Mouse (Mus musculus): ENCODE measurements around the gene Gm47283. TPM values are rescaled to one million over a fixed set of nuclear protein-coding genes. Genes with fewer than 3 reads are reported as not detected.
"Not testable (repeated sequence)": the region's sequence is repeated elsewhere in the genome, so short reads cannot be mapped to it uniquely, and the experiment has no call there.

Gm47283 gene
- not detected in 2 replicates for polyA plus RNA-seq (2015; fragmentation: Nextera tagmentation; extraction: Ambion mirVana)

- H3K4me1 ChIP-seq; ATAC-seq (ENCODE audit: borderline replicate concordance, extremely low read depth, low FRiP score, low TSS enrichment); H3K9ac ChIP-seq; H3K36me3 ChIP-seq; H3K4me2 ChIP-seq; H3K27me3 ChIP-seq; H3K9me3 ChIP-seq; H3K4me3 ChIP-seq; H3K27ac ChIP-seq: not testable (repeated sequence)
- WGBS: no CpG with 5 or more reads among the region's 48 CpGs
Observed at GRCm38 (mm10) chrY:90784438-90784837, at the start of gene Gm47283. Gene Gm47283, plus strand, starts transcription at chrY:90784738.

- not testable (repeated sequence) for H3K4me1 ChIP-seq; H3K4me2 ChIP-seq; H3K9ac ChIP-seq; H3K4me3 ChIP-seq; H3K27me3 ChIP-seq; H3K27ac ChIP-seq; ATAC-seq (ENCODE audit: borderline replicate concordance, extremely low read depth, low FRiP score, low TSS enrichment)
- Histone ChIP-seq H3K9me3 (peaks cover 17% of the 10 kb centered on the region; the same call in 1 of the 2 replicates), H3K36me3 (peaks cover 18% of the 10 kb centered on the region)
- 81% methylated on average over 5 of the region's 5 CpGs for WGBS
Observed at GRCm38 (mm10) chrY:90735181-90735895, 49.2 kb upstream of the Gm47283 start.

GRCm38 (mm10) chrY:90736217-90737000, 48.1 kb upstream of the Gm47283 start:
- ATAC-seq (ENCODE audit: borderline replicate concordance, extremely low read depth, low FRiP score, low TSS enrichment); H3K4me3 ChIP-seq; H3K9ac ChIP-seq; H3K27ac ChIP-seq; H3K4me1 ChIP-seq; H3K4me2 ChIP-seq; H3K27me3 ChIP-seq: not testable (repeated sequence)
- 60% methylated on average over 5 of the region's 9 CpGs for WGBS
- Histone ChIP-seq H3K36me3 (peaks cover 24% of the 10 kb centered on the region), H3K9me3 (peaks cover 19% of the 10 kb centered on the region)

DNA sequence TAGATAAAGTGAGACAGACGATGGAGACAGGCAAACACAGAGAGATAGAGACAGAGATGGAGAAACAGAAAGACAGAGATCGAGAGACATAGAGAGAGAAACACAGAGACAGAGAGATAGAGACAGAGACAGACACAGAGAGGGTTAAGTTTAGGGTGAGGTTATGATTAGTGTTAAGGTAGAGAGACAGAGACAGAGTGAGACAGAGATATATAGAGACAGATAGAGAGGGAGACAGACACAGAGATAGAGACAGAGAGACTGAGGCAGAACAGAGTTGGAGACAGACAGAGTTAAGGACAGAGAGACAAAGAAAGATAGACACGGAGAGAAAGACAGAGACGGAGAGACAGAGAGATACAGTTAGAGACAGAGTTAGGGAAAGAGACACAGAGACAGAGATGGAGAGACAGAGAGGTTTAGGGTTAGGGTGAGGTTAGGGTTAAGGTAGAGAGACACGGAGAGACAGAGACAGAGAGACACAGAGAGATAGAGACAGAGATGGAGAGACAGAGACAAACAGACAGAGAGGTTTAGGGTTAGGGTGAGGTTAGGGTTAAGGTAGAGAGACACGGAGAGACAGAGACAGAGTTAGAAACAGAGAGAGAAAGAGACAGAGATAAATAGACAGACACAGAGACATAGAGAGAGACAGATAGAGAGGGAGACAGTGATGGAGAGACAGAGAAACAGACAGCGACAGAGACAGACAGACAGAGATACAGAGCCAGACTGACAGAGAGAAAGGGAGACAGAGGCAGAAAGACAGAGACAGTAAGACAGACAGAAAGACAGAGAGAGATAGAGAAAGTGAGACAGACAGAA, 46.7 kb upstream of the Gm47283 start:
- Histone ChIP-seq H3K36me3 (peaks cover 38% of the 10 kb centered on the region), H3K27ac (no peak overlapping the region), H3K4me2 (no peak overlapping the region), H3K27me3 (no peaks in the 10 kb centered on the region), H3K9ac (no peak overlapping the region), H3K9me3 (peaks cover 33% of the 10 kb centered on the region), H3K4me3 (no peak overlapping the region), H3K4me1 (no peaks in the 10 kb centered on the region)
- ATAC-seq (ENCODE audit: borderline replicate concordance, extremely low read depth, low FRiP score, low TSS enrichment): no peak
- WGBS: 54% methylated on average over 4 of the region's 7 CpGs

DNA sequence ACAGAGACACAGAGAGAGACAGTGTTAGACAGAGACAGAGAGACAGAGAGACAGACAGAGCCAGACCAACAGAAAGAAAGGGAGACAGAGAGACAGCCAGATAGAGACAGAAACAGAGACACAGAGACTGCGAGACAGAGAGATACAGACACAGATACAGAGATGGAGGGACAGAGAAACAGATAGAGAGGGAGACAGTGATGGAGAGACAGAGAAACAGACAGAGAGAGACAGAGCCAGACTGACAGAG, 46.2 kb upstream of the Gm47283 start:
- Histone ChIP-seq H3K4me3 (no peak overlapping the region), H3K9ac (no peak overlapping the region), H3K9me3 (peaks cover 35% of the 10 kb centered on the region), H3K36me3 (peaks cover 39% of the 10 kb centered on the region), H3K27me3 (no peaks in the 10 kb centered on the region), H3K4me2 (no peak overlapping the region), H3K4me1 (no peaks in the 10 kb centered on the region), H3K27ac (no peak overlapping the region)
- WGBS: 86% methylated on average over 1 of the region's 1 CpGs
- ATAC-seq (ENCODE audit: borderline replicate concordance, extremely low read depth, low FRiP score, low TSS enrichment): no peak

DNA sequence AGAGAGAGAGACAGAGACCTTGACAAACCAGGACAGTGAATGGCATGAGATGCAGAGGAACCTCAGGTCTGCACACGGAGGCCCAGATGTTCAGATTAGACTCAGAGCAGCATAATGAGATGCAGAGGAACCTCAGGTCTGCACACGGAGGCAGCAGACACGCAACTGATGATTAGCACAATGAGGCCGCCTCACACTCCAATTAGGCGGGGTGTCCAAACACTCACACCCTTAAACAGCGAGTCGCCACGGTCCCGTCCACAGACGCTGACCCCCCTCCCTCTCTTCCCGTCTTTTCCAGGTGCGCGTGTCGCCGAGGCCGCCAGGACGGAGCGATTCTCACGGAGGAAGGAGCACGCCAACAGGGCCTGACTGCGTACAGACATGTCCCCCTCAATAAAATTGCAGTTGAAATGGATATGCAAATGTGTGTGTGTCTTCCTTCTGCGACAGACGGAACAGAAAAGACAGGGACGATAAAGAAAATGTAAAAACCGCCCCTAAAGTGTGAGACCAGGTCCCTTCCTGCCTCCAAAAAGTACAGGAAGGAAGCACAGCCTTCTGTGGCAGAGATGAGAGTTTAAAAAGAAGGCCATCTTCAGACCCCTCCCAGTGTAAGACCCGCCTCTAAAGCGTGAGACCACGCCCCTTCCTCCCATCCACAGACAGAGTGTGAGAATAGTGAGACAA, 45.6 kb upstream of the Gm47283 start:
- not testable (repeated sequence) for H3K4me3 ChIP-seq, H3K27ac ChIP-seq, H3K4me1 ChIP-seq, H3K27me3 ChIP-seq, H3K4me2 ChIP-seq, H3K9ac ChIP-seq
- 70% methylated on average over 28 of the region's 28 CpGs for WGBS
- H3K36me3 ChIP-seq: peaks cover 39% of the 10 kb centered on the region
- H3K9me3 ChIP-seq: peaks cover 35% of the 10 kb centered on the region
- ATAC-seq (ENCODE audit: borderline replicate concordance, extremely low read depth, low FRiP score, low TSS enrichment): peak; percentile 13; the same call in 1 of the 2 replicates

GRCm38 (mm10) chrY:90739531-90740012, 45.0 kb upstream of the Gm47283 start:
- not testable (repeated sequence) for H3K27ac ChIP-seq; H3K9ac ChIP-seq; H3K4me1 ChIP-seq; ATAC-seq (ENCODE audit: borderline replicate concordance, extremely low read depth, low FRiP score, low TSS enrichment); H3K4me3 ChIP-seq; H3K27me3 ChIP-seq; H3K4me2 ChIP-seq
- Histone ChIP-seq H3K36me3 (peaks cover 43% of the 10 kb centered on the region), H3K9me3 (peaks cover 39% of the 10 kb centered on the region)
- 46% methylated on average over 11 of the region's 11 CpGs for WGBS

- peak; percentile 2; the same call in 1 of the 2 replicates for ATAC-seq (ENCODE audit: borderline replicate concordance, extremely low read depth, low FRiP score, low TSS enrichment)
- Histone ChIP-seq H3K4me2 (no peak overlapping the region), H3K36me3 (peaks cover 47% of the 10 kb centered on the region)
Observed at GRCm38 (mm10) chrY:90740013-90740561, 44.5 kb upstream of the Gm47283 start.

DNA sequence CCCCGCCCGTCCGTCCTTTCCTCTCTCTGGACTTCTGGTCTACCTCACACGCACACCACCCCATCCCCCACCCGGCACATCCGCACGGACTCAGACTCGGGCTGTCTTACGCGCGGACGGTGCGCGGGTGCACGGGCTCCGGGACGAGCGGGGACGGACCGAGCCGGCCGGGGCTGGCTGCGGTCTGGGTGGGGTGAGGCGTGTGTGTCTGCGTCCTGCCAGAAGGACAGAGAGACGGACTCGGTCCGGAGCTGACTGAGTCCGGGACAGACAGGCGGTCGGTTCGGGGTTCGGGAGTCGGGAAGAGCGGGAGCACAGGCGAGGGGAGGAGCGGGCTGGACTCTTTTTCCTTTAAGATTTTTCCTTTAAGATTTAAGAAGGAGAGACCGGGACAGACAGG, 43.5 kb upstream of the Gm47283 start:
- peaks cover 52% of the 10 kb centered on the region for H3K36me3 ChIP-seq
- peak; percentile 52 for ATAC-seq (ENCODE audit: borderline replicate concordance, extremely low read depth, low FRiP score, low TSS enrichment)

More at GRCm38 (mm10) chrY:90740013-90740561, 44.5 kb upstream of the Gm47283 start:
- 45% methylated on average over 14 of the region's 14 CpGs for WGBS
- H3K9ac ChIP-seq: no peak overlapping the region
- no peaks in the 10 kb centered on the region for H3K27me3 ChIP-seq
- peaks cover 40% of the 10 kb centered on the region for H3K9me3 ChIP-seq
- no peaks in the 10 kb centered on the region for H3K4me1 ChIP-seq
- H3K27ac ChIP-seq: no peak overlapping the region
- H3K4me3 ChIP-seq: no peak overlapping the region

GRCm38 (mm10) chrY:90741452-90742260, 42.9 kb upstream of the Gm47283 start:
- H3K9ac ChIP-seq, H3K4me1 ChIP-seq, H3K27ac ChIP-seq, H3K4me3 ChIP-seq, H3K4me2 ChIP-seq, H3K27me3 ChIP-seq: not testable (repeated sequence)
- ATAC-seq (ENCODE audit: borderline replicate concordance, extremely low read depth, low FRiP score, low TSS enrichment): peak; percentile 59
- 83% methylated on average over 42 of the region's 43 CpGs for WGBS
- peaks cover 40% of the 10 kb centered on the region for H3K9me3 ChIP-seq
- peaks cover 52% of the 10 kb centered on the region for H3K36me3 ChIP-seq

More for the DNA sequence above, 43.5 kb upstream of the Gm47283 start:
- not testable (repeated sequence) for H3K4me1 ChIP-seq, H3K9ac ChIP-seq, H3K27me3 ChIP-seq, H3K4me2 ChIP-seq, H3K27ac ChIP-seq, H3K4me3 ChIP-seq
- WGBS: 78% methylated on average over 38 of the region's 38 CpGs
- peaks cover 40% of the 10 kb centered on the region for H3K9me3 ChIP-seq

Data from lung, embryonic 15.5 days (tissue).